In genomic region chr16:17132089-17132905, GRCm38 (mm10) we compare ENCODE assay signal across 8 mouse cellular contexts. TPM values are rescaled to one million over a fixed set of nuclear protein-coding genes. Genes with fewer than 3 reads are reported as not detected.
DNase-seq lines count a peak whose midpoint lies in the region; ATAC-seq lines count a peak whose summit lies in the region.

Gene Sdf2l1, minus strand, starts transcription at chr16:17132383.

- DNase-seq in adipocyte (ENCODE audit: low spot score): peak; percentile 97
- DNase-seq in embryo, embryonic 10 days (ENCODE audit: low spot score): peak; percentile 100
- peak; percentile 98 for DNase-seq in gastrocnemius, postnatal 14 days
- peak; percentile 96 to 98 for DNase-seq in left cerebral cortex, postnatal 10 days (ENCODE audit: extremely low spot score in 1 of 2, low spot score in 2 of 2)
- DNase-seq in right cerebral cortex, postnatal 25 days: peak; percentile 98
- peak; percentile 92 to 97 for DNase-seq in urinary bladder, postnatal 4 days (ENCODE audit: low spot score in 2 of 2)

- peak; percentile 96 for ATAC-seq in inflammation-experienced regulatory T-cells, adult 6 months
- peak; percentile 98 for ATAC-seq in megakaryocyte-erythroid progenitor cell, adult 5-6 weeks (replicated peaks; ENCODE audit: low FRiP score, low TSS enrichment, poor library complexity, severe bottlenecking)

- intact Hi-C loops in gastrocnemius, postnatal 14 days (cut with DNase I; ENCODE audit: low total_unique reads): no loop called here
- intact Hi-C loops in left cerebral cortex, postnatal 10 days (cut with DNase I): loop anchor here (5.0 kb wide), 1 partner anchor 145 kb away; the partner anchor contains the start of gene Tmem191c

RNA-seq across cellular contexts. Expression of gene Sdf2l1, which starts in this region (rescaled TPM):
- total RNA-seq in gastrocnemius, postnatal 14 days (2021): 1 to 10 TPM; 3.4 to 6.1 TPM
- polyA plus RNA-seq in inflammation-experienced regulatory T-cells, adult 6 months (2017; shearing (Covaris generic)): 10 to 100 TPM; 17.5 to 69.8 (median 18.3) TPM
- total RNA-seq in left cerebral cortex, postnatal 10 days (2021): 10 to 100 TPM; 10.5 to 11.5 TPM
- 20.4 and 21.1 TPM in 2 replicates for total RNA-seq in megakaryocyte-erythroid progenitor cell, adult 5-6 weeks (2014; fragmentation: Nextera tagmentation)
- 29.5 and 40.7 TPM in 2 replicates for total RNA-seq in megakaryocyte-erythroid progenitor cell, adult 5-6 weeks (2017)

Comparison
In these comparisons a context has a peak if more than half of its experiments do, and no peak if none do; other contexts are left out.
1. Peak in every context shown above with its lines: DNase-seq and ATAC-seq.